Mouse (Mus musculus) liver, adult 2 months (tissue): ENCODE measurements at regions not wholly inside any gene's neighbourhood (a gene's known extent, or its start where the extent isn't known, plus 50 kb on each side); places are given as distances from the start of the nearest gene placed in this dataset.

Experiments used
- CTCF ChIP-seq: fragments of 200-500 bp; IDR thresholded peaks from 2 replicates; pipeline ENCODE4 v1.5.1; 2011; ENCODE audit warnings: low read depth, low read length, control low read depth
- POLR2A ChIP-seq: fragments of 200-500 bp; IDR thresholded peaks from 2 replicates; pipeline ENCODE4 v1.6.1; 2011; ENCODE audit warnings: low read length, control low read depth; ENCODE audit not compliant: insufficient read depth; ENCODE audit errors: extremely low read depth

DNA sequence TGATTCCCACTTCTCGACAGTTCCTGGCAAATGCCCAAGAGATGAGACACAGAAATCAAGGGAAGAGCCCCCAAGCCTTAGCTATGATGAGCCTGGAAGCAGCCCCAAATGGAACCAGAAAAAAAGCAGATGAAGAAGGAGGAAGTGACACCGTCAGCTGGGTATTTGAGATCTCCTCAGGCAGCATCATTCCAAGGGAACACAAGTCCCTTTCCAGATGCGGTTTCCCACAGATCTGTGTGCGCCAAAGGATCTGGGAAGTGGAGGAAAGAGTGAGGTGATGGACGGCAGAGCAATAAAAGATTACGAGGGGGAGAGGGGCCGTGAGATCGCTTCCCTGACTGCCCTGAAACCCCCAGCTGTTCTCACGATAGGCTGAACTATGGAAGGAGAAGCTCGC, 62.7 kb downstream of the E030025P04Rik start:
- TF ChIP-seq CTCF (no peak), POLR2A (no peak)
